In the genomic region with DNA sequence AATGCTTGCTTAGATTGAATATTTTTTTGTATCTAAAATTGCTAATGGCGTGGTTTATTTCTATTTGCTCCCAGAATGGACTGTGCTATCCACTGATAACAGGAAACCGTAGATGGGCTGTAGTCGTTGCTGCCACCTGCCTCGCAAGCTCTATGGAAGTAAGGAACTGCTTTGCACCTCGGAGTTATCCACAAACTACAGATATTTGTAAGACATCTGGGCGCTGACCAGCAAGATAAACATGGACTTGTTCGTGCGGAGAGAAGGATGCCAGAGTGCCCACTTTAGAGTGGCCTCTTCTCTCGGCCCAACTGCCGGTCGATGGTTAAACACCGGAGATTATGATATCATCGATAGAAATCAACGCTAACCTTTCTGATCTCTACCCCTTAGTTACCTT, we compare ENCODE assay signal across 9 mouse cellular contexts. TPM values are rescaled to one million over a fixed set of nuclear protein-coding genes. Genes with fewer than 3 reads are reported as not detected.
DNase-seq lines count a peak whose midpoint lies in the region; ATAC-seq and TF ChIP-seq lines count a peak whose summit lies in the region.
"Had no signal": no experiment of that assay in that cellular context is flagged by ENCODE, and none has a peak within 500 bp of the region (broad histone marks: within the 10 kb centered on the region; RNA-seq: fewer than 3 reads in every experiment).

No protein-coding gene starts in this region.

- no peak for TF ChIP-seq CTCF in stomach, postnatal 0 days (IDR thresholded peaks at IDR 0.05; ENCODE audit: low read depth)

- TF ChIP-seq EP300 in stomach, postnatal 0 days (optimal IDR thresholded peaks at IDR 0.05) = no peak

- 2% methylated on average over 14 of the region's 14 CpGs for WGBS in limb, embryonic 15.5 days
- WGBS in stomach, postnatal 0 days = 2% methylated on average over 14 of the region's 14 CpGs

- H3K36me3 ChIP-seq in limb, embryonic 15.5 days = no peaks in the 10 kb centered on the region
- no peaks in the 10 kb centered on the region for H3K36me3 ChIP-seq in stomach, postnatal 0 days (ENCODE audit: control insufficient read depth, insufficient read depth, low read length)

- DNase-seq in embryo, embryonic 11 days = peak; percentile 40
- no peak for DNase-seq in embryo, embryonic 10 days (ENCODE audit: low spot score)
- peak; percentile 56 for DNase-seq in retina, embryonic 14.5 days (ENCODE audit: low spot score)
- DNase-seq in retina, postnatal 1 day = no peak
- DNase-seq in stomach, postnatal 0 days (ENCODE audit: low spot score) = no peak
- DNase-seq in cerebellum, adult 9-10 months = no peak
- no peak for DNase-seq in gastrocnemius, adult 18-20 months (ENCODE audit: low spot score)

- peak overlapping the region; percentile 51 for H3K4me3 ChIP-seq in limb, embryonic 15.5 days
- H3K4me3 ChIP-seq in stomach, postnatal 0 days (ENCODE audit: low read depth, low read length) = peak overlapping the region; percentile 42

- H3K4me1 ChIP-seq in limb, embryonic 15.5 days = peaks cover 30% of the 10 kb centered on the region
- H3K4me1 ChIP-seq in stomach, postnatal 0 days (replicated peaks; ENCODE audit: control insufficient read depth, insufficient read depth) = no peaks in the 10 kb centered on the region

- H3K4me2 ChIP-seq in limb, embryonic 15.5 days = peak overlapping the region; percentile 84
- peak overlapping the region; percentile 67 for H3K4me2 ChIP-seq in stomach, postnatal 0 days (replicated peaks; ENCODE audit: low read depth)

- H3K27ac ChIP-seq in limb, embryonic 15.5 days = no peak overlapping the region
- no peak overlapping the region for H3K27ac ChIP-seq in stomach, postnatal 0 days (replicated peaks)

- peaks cover 97% of the 10 kb centered on the region for H3K27me3 ChIP-seq in limb, embryonic 15.5 days
- peaks cover 31% of the 10 kb centered on the region; the same call in 1 of the 2 replicates for H3K27me3 ChIP-seq in stomach, postnatal 0 days (ENCODE audit: control insufficient read depth, insufficient read depth, low read length)

- H3K9ac ChIP-seq in limb, embryonic 15.5 days = no peak overlapping the region
- no peak overlapping the region for H3K9ac ChIP-seq in stomach, postnatal 0 days (ENCODE audit: low read length)

- no peaks in the 10 kb centered on the region for H3K9me3 ChIP-seq in limb, embryonic 15.5 days
- H3K9me3 ChIP-seq in stomach, postnatal 0 days (ENCODE audit: control insufficient read depth, low read length) = no peaks in the 10 kb centered on the region

- ATAC-seq in limb, embryonic 15.5 days (ENCODE audit: insufficient number of reproducible peaks, low FRiP score, low TSS enrichment, low read depth) = no peak
- no peak for ATAC-seq in stomach, postnatal 0 days (ENCODE audit: low FRiP score, low TSS enrichment)

RNA-seq across cellular contexts. Expression of a gene that starts 0.5 kb away (rescaled TPM):
- 10.6 and 14.7 TPM in 2 replicates for polyA plus RNA-seq in limb, embryonic 15.5 days (2015; fragmentation: Nextera tagmentation; extraction: Ambion mirVana)
- 1.2 and 1.3 TPM in 2 replicates for polyA plus RNA-seq in stomach, postnatal 0 days (2015; fragmentation: Nextera tagmentation; extraction: Ambion mirVana)
- total RNA-seq in gastrocnemius, adult 18-20 months (2021) = 1 to 10 TPM; 4.9 to 5.8 TPM
- total RNA-seq: hematopoietic stem cell, adult 5-6 weeks had no signal

Comparison
In these comparisons a context has a peak if more than half of its experiments do, and no peak if none do; other contexts are left out.
1. DNase-seq: peak in embryo, embryonic 11 days (single experiment) and retina, embryonic 14.5 days (single experiment); none in embryo, embryonic 10 days (single experiment), retina, postnatal 1 day (single experiment), stomach, postnatal 0 days (single experiment), cerebellum, adult 9-10 months (single experiment) and gastrocnemius, adult 18-20 months (single experiment).